In the genomic region with DNA sequence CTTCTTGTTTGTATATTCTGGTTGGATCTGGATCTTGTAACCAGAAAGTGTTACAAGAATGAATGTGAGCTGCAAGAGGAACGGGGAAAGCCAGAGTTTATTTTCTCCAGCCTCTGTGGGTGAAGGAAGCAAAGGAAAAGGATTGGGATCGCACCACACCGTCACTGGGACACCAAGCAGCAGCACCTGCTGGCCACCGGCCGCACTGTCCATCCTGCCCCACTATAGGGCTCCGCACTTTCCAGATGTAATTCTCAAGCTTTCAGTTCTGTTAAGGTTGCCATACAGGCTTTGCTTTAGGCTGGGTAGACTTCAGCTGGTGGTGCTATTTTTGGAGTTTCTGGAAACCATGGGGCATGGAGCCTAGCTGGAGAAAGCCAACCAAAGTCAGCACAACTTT, we compare ENCODE assay signal across 20 mouse cellular contexts. TPM values are rescaled to one million over a fixed set of nuclear protein-coding genes. Genes with fewer than 3 reads are reported as not detected.
DNase-seq lines count a peak whose midpoint lies in the region; ATAC-seq lines count a peak whose summit lies in the region.
"Had no signal": no experiment of that assay in that cellular context is flagged by ENCODE, and none has a peak within 500 bp of the region (broad histone marks: within the 10 kb centered on the region; RNA-seq: fewer than 3 reads in every experiment).

No protein-coding gene starts in this region.

- 60% methylated on average over 6 of the region's 6 CpGs for WGBS in midbrain, embryonic 11.5 days
- WGBS in midbrain, embryonic 13.5 days = 64% methylated on average over 6 of the region's 6 CpGs
- WGBS in stomach, embryonic 16.5 days = 45% methylated on average over 6 of the region's 6 CpGs

- H3K9ac ChIP-seq in midbrain, embryonic 11.5 days (ENCODE audit: low read length) = no peak overlapping the region
- no peak overlapping the region for H3K9ac ChIP-seq in midbrain, embryonic 13.5 days (replicated peaks)
- H3K9ac ChIP-seq in stomach, embryonic 16.5 days (ENCODE audit: low read length) = no peak overlapping the region
- H3K9ac ChIP-seq: embryonic facial prominence, embryonic 13.5 days; hindbrain, embryonic 14.5 days had no signal

- H3K4me1 ChIP-seq in midbrain, embryonic 11.5 days (ENCODE audit: control insufficient read depth, insufficient read depth, low read length) = peaks cover 2% of the 10 kb centered on the region; the same call in 1 of the 2 replicates
- peaks cover 7% of the 10 kb centered on the region for H3K4me1 ChIP-seq in midbrain, embryonic 13.5 days (replicated peaks)
- peaks cover 13% of the 10 kb centered on the region for H3K4me1 ChIP-seq in stomach, embryonic 16.5 days (ENCODE audit: control insufficient read depth, insufficient read depth, low read length)

- no peak overlapping the region for H3K27ac ChIP-seq in midbrain, embryonic 11.5 days (ENCODE audit: low read depth, low read length)
- H3K27ac ChIP-seq in midbrain, embryonic 13.5 days = no peak overlapping the region
- peak overlapping the region; percentile 25; the same call in 1 of the 2 replicates for H3K27ac ChIP-seq in stomach, embryonic 16.5 days (ENCODE audit: low read length)
- H3K27ac ChIP-seq: embryonic facial prominence, embryonic 13.5 days; hindbrain, embryonic 14.5 days had no signal

- peak; percentile 39 to 55 for DNase-seq in heart, adult 18-20 months
- no peak for DNase-seq in heart, postnatal 25 days (ENCODE audit: low spot score)
- peak; percentile 49 for DNase-seq in midbrain, embryonic 11.5 days (ENCODE audit: low spot score, missing footprints)
- DNase-seq in heart, postnatal 4 days = peak; percentile 31
- no peak for DNase-seq in ovary, postnatal 14 days (ENCODE audit: low spot score)
- DNase-seq in frontal cortex, adult 2 months (ENCODE audit: extremely low spot score in 1 of 2, low spot score in 1 of 2) = no peak
- DNase-seq: cerebellum, postnatal 36 days; kidney, postnatal 10 days; thymus, postnatal 4 days had no signal

- H3K4me2 ChIP-seq in midbrain, embryonic 11.5 days = no peak overlapping the region
- H3K4me2 ChIP-seq in midbrain, embryonic 13.5 days (replicated peaks) = no peak overlapping the region
- no peak overlapping the region for H3K4me2 ChIP-seq in stomach, embryonic 16.5 days (ENCODE audit: low read depth, low read length)
- H3K4me2 ChIP-seq: embryonic facial prominence, embryonic 13.5 days; hindbrain, embryonic 14.5 days had no signal

- no peaks in the 10 kb centered on the region for H3K9me3 ChIP-seq in midbrain, embryonic 11.5 days (ENCODE audit: control insufficient read depth, low read length)
- no peaks in the 10 kb centered on the region for H3K9me3 ChIP-seq in midbrain, embryonic 13.5 days
- H3K9me3 ChIP-seq in stomach, embryonic 16.5 days (replicated peaks; ENCODE audit: control insufficient read depth, low read length) = no peaks in the 10 kb centered on the region
- H3K9me3 ChIP-seq: embryonic facial prominence, embryonic 13.5 days had no signal

- peaks cover 3% of the 10 kb centered on the region; the same call in 1 of the 2 replicates for H3K27me3 ChIP-seq in midbrain, embryonic 11.5 days (ENCODE audit: control insufficient read depth, insufficient read depth, low read length)
- peaks cover 27% of the 10 kb centered on the region for H3K27me3 ChIP-seq in midbrain, embryonic 13.5 days
- no peaks in the 10 kb centered on the region for H3K27me3 ChIP-seq in stomach, embryonic 16.5 days (ENCODE audit: control insufficient read depth, insufficient read depth, low read length)

- intact Hi-C loops in heart, postnatal 25 days (cut with DNase I) = no loop called here

- no peak overlapping the region for H3K4me3 ChIP-seq in midbrain, embryonic 11.5 days (ENCODE audit: low read depth, low read length)
- H3K4me3 ChIP-seq in midbrain, embryonic 13.5 days (replicated peaks) = no peak overlapping the region
- H3K4me3 ChIP-seq in stomach, embryonic 16.5 days (replicated peaks; ENCODE audit: low read length) = no peak overlapping the region
- H3K4me3 ChIP-seq: embryonic facial prominence, embryonic 13.5 days; myocyte had no signal

- no peak for ATAC-seq in midbrain, embryonic 11.5 days (ENCODE audit: low FRiP score)
- no peak for ATAC-seq in midbrain, embryonic 13.5 days
- no peak for ATAC-seq in stomach, embryonic 16.5 days (ENCODE audit: insufficient read depth, low FRiP score)
- ATAC-seq: activated CD4-positive, CD25-positive, alpha-beta regulatory T cell, adult 4 months; forebrain, embryonic 16.5 days had no signal

- H3K36me3 ChIP-seq in midbrain, embryonic 11.5 days (ENCODE audit: control insufficient read depth, insufficient read depth, low read length) = no peaks in the 10 kb centered on the region
- no peaks in the 10 kb centered on the region for H3K36me3 ChIP-seq in midbrain, embryonic 13.5 days
- H3K36me3 ChIP-seq in stomach, embryonic 16.5 days (ENCODE audit: control insufficient read depth, insufficient read depth, low read length) = no peaks in the 10 kb centered on the region
- H3K36me3 ChIP-seq: embryonic facial prominence, embryonic 13.5 days had no signal

RNA-seq across cellular contexts. Expression of a gene that starts 2.3 kb away (rescaled TPM):
- under 1 TPM in 1 of 2 experiments, not detected in 1; 0.89 TPM for total RNA-seq in heart, adult 18-20 months (2021)
- total RNA-seq in heart, postnatal 25 days (2021) = under 1 TPM; 0.42 to 0.56 TPM
- 0.16 and 0.34 TPM in 2 replicates for polyA plus RNA-seq in midbrain, embryonic 11.5 days (2014; fragmentation: Nextera tagmentation; extraction: Ambion mirVana)
- polyA plus RNA-seq in midbrain, embryonic 13.5 days (2015; fragmentation: Nextera tagmentation; extraction: Ambion mirVana) = not detected in 2 replicates
- under 1 TPM; 0.68 to 0.69 TPM for total RNA-seq in heart, postnatal 4 days (2021)
- 0.22 TPM in 1 of 2 replicates, not detected in the other for polyA plus RNA-seq in stomach, embryonic 16.5 days (2015; fragmentation: Nextera tagmentation; extraction: Ambion mirVana)
- 0.12 and 0.27 TPM in 2 replicates for polyA plus RNA-seq in frontal cortex, adult 2 months (2012; rRNA removed)
- total RNA-seq: megakaryocyte, adult 5-6 weeks; MEL had no signal
- polyA plus RNA-seq: activated CD4-positive, CD25-positive, alpha-beta regulatory T cell, adult 4 months; embryonic facial prominence, embryonic 13.5 days; forebrain, embryonic 16.5 days; hindbrain, embryonic 14.5 days had no signal

RNA-seq across cellular contexts. Expression of a gene that starts 24.7 kb away (rescaled TPM):
- total RNA-seq in heart, adult 18-20 months (2021) = 10 to 100 TPM; 46.8 to 57.9 TPM
- 10 to 100 TPM; 48.8 to 49.2 TPM for total RNA-seq in heart, postnatal 25 days (2021)
- polyA plus RNA-seq in midbrain, embryonic 11.5 days (2014; fragmentation: Nextera tagmentation; extraction: Ambion mirVana) = 29.2 and 31.2 TPM in 2 replicates
- polyA plus RNA-seq in midbrain, embryonic 13.5 days (2015; fragmentation: Nextera tagmentation; extraction: Ambion mirVana) = 13.5 and 13.7 TPM in 2 replicates
- 10 to 100 TPM; 28.1 to 31.9 TPM for total RNA-seq in heart, postnatal 4 days (2021)
- 32.6 and 35.6 TPM in 2 replicates for polyA plus RNA-seq in stomach, embryonic 16.5 days (2015; fragmentation: Nextera tagmentation; extraction: Ambion mirVana)
- polyA plus RNA-seq in frontal cortex, adult 2 months (2012; rRNA removed) = 17.8 and 19.5 TPM in 2 replicates

RNA-seq across cellular contexts. Expression of a gene that starts 50.7 kb away (rescaled TPM):
- 1 to 10 TPM; 2.9 to 3.7 TPM for total RNA-seq in heart, adult 18-20 months (2021)
- 1 to 10 TPM; 1.4 to 3.4 TPM for total RNA-seq in heart, postnatal 25 days (2021)
- 1.9 and 5.6 TPM in 2 replicates for polyA plus RNA-seq in midbrain, embryonic 11.5 days (2014; fragmentation: Nextera tagmentation; extraction: Ambion mirVana)
- polyA plus RNA-seq in midbrain, embryonic 13.5 days (2015; fragmentation: Nextera tagmentation; extraction: Ambion mirVana) = 1.1 and 2.6 TPM in 2 replicates
- 1 to 10 TPM; 1.2 to 1.8 TPM for total RNA-seq in heart, postnatal 4 days (2021)
- polyA plus RNA-seq in stomach, embryonic 16.5 days (2015; fragmentation: Nextera tagmentation; extraction: Ambion mirVana) = 5.5 and 6.8 TPM in 2 replicates
- 4.0 and 6.1 TPM in 2 replicates for polyA plus RNA-seq in frontal cortex, adult 2 months (2012; rRNA removed)
- total RNA-seq: megakaryocyte, adult 5-6 weeks; MEL had no signal
- polyA plus RNA-seq: activated CD4-positive, CD25-positive, alpha-beta regulatory T cell, adult 4 months; C2C12; myocyte had no signal

RNA-seq across cellular contexts. Expression of a gene that starts 52.0 kb away (rescaled TPM):
- total RNA-seq in heart, adult 18-20 months (2021) = not detected
- total RNA-seq in heart, postnatal 25 days (2021) = not detected
- polyA plus RNA-seq in midbrain, embryonic 11.5 days (2014; fragmentation: Nextera tagmentation; extraction: Ambion mirVana) = not detected in 2 replicates
- polyA plus RNA-seq in midbrain, embryonic 13.5 days (2015; fragmentation: Nextera tagmentation; extraction: Ambion mirVana) = not detected in 2 replicates
- total RNA-seq in heart, postnatal 4 days (2021) = not detected
- not detected in 2 replicates for polyA plus RNA-seq in stomach, embryonic 16.5 days (2015; fragmentation: Nextera tagmentation; extraction: Ambion mirVana)
- polyA plus RNA-seq in frontal cortex, adult 2 months (2012; rRNA removed) = not detected in 2 replicates
- total RNA-seq: megakaryocyte, adult 5-6 weeks; MEL had no signal
- polyA plus RNA-seq: activated CD4-positive, CD25-positive, alpha-beta regulatory T cell, adult 4 months; C2C12; embryonic facial prominence, embryonic 13.5 days; forebrain, embryonic 16.5 days; hindbrain, embryonic 14.5 days; limb, embryonic 14.5 days; myocyte had no signal

RNA-seq across cellular contexts. Expression of a gene that starts 54.7 kb away (rescaled TPM):
- total RNA-seq in heart, adult 18-20 months (2021) = under 1 TPM in 1 of 2 experiments, not detected in 1; 0.51 TPM
- under 1 TPM in 1 of 2 experiments, not detected in 1; 0.25 TPM for total RNA-seq in heart, postnatal 25 days (2021)
- not detected in 2 replicates for polyA plus RNA-seq in midbrain, embryonic 11.5 days (2014; fragmentation: Nextera tagmentation; extraction: Ambion mirVana)
- not detected in 2 replicates for polyA plus RNA-seq in midbrain, embryonic 13.5 days (2015; fragmentation: Nextera tagmentation; extraction: Ambion mirVana)
- under 1 TPM; 0.17 to 0.29 TPM for total RNA-seq in heart, postnatal 4 days (2021)
- not detected in 2 replicates for polyA plus RNA-seq in stomach, embryonic 16.5 days (2015; fragmentation: Nextera tagmentation; extraction: Ambion mirVana)
- polyA plus RNA-seq in frontal cortex, adult 2 months (2012; rRNA removed) = 0.38 and 0.46 TPM in 2 replicates
- total RNA-seq: megakaryocyte, adult 5-6 weeks had no signal
- polyA plus RNA-seq: activated CD4-positive, CD25-positive, alpha-beta regulatory T cell, adult 4 months; C2C12; forebrain, embryonic 16.5 days; hindbrain, embryonic 14.5 days; myocyte had no signal

Comparison
In these comparisons a context has a peak if more than half of its experiments do, and no peak if none do; other contexts are left out.
1. DNase-seq: peak in heart, adult 18-20 months (2 of 2), midbrain, embryonic 11.5 days (single experiment) and heart, postnatal 4 days (single experiment); none in heart, postnatal 25 days (single experiment), ovary, postnatal 14 days (single experiment) and frontal cortex, adult 2 months (0 of 2).